Mouse (Mus musculus): ENCODE measurements at regions not wholly inside any gene's neighbourhood (a gene's known extent, or its start where the extent isn't known, plus 50 kb on each side); places are given as distances from the start of the nearest gene placed in this dataset.

DNA sequence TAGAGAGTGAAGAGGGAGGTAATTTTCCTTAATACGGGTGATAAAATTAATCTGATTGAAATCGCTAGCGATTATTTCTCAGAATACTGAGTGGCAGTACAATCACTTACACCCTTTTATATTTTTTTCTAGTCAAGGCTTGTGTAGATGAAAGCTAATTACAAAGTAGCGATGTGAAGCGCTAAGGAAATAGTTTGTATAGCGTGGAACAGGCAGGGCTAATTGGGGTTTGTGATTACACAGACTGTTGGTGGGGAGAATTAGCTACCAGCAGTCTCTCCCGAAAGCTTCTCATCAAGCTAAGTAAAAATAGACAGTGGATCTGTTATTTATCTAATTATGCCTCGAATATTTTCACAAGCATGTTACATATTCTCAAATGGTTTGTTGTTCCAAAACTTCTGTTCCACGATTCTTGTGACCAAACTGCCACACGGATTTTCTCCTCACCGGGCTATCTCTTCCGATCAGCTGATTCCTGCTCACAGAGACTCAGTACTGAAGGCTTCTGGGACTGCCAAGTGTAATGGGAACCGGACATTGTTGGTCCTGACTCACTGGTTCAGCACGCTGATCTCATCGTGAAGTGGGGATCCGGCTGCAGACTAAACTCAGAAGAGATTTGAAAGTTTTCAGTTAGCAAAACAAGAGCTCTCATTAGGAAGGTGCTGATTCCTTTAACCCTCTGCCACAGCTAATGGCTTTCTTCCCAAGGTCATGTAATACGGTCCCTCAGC, 162.5 kb downstream of the Tmem182 start:
- no peak for TF ChIP-seq CTCF (IDR thresholded peaks at IDR 0.05; ENCODE audit: low read depth)
- no peak for TF ChIP-seq EP300 (IDR thresholded peaks at IDR 0.05; ENCODE audit: low read depth)
